Mouse (Mus musculus): ENCODE results near the gene Vcp. TPM values are rescaled to one million over a fixed set of nuclear protein-coding genes. Genes with fewer than 3 reads are reported as not detected.

Vcp gene
- 100 to 1,000 TPM; 292 to 313 TPM for total RNA-seq (2021)
- long read RNA-seq, experiment 1, transcript Vcp-201 (17 exons, 3,316 nt) = major isoform, 553 of 613 reads
- long read RNA-seq, experiment 1, partial matches to known transcripts = 38 of 613 reads
- long read RNA-seq, experiment 1, other reads (novel, unspliced or antisense) = 22 of 613 reads
- long read RNA-seq, experiment 2, transcript Vcp-201 (17 exons, 3,316 nt) = major isoform, 755 of 831 reads
- long read RNA-seq, experiment 2, partial matches to known transcripts = 41 of 831 reads
- long read RNA-seq, experiment 2, other reads (novel, unspliced or antisense) = 35 of 831 reads

DNA sequence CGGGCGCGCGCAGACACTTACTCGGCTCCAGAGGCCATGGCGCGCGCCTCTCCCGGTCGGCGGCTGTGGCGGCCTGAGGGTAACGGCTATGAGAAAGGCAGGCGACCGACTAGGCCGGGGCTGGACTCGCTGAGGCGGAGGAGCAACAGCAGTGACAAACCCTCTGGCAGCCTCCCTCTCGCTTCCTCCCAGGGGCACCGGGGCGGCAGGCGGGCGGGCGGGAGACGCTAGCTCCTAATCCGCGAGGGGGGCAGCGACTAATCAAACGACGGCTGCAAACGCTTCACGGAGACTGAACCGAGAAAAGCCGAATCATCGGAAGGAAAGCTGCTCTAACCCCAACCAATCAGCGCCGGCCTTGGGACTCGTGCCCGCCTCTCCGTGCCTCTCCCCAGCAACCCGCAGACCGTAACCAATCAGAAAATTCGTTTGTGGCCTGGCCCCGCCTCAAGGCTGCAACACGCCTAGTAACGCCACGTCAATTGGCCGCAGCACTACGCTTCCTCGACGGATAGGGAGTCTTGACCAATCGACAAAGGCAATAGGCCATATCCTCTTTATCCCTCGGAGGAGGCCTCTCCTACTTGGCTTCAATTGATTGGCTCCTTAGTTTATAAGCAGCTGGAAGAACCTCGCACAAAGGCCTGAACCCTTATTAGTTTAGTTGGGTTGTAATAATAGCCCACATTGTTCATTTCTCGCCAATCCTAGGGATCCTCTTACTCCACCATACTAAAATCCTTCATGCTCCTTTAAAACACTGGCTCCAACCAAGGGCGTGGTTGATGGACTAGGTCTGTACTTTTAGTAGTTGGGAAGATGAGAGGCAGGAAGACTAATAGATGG, at the start of gene Vcp:
Gene Vcp, minus strand, starts transcription at position 367 of the 846 bp plus-strand sequence.
- DNase-seq (ENCODE audit: low spot score in 2 of 2) = peak; percentile 97 to 99

GRCm38 (mm10) chr4:43047231-43047630, 46.9 kb upstream of the Vcp start:
- peak in 1 of 2 experiments; percentile 70 for DNase-seq (ENCODE audit: low spot score in 2 of 2)

- DNase-seq (ENCODE audit: low spot score in 2 of 2) = no peak
These were observed 46.3 kb upstream of the Vcp start for GRCm38 (mm10) chr4:43046607-43047006.

- peak; percentile 94 to 98 for DNase-seq (ENCODE audit: low spot score in 2 of 2)
These were observed 45.5 kb upstream of the Vcp start, which contains the start of gene Fam214b for GRCm38 (mm10) chr4:43045659-43046302. TSS of gene Fam214b (minus strand) at chr4:43046220.

DNA sequence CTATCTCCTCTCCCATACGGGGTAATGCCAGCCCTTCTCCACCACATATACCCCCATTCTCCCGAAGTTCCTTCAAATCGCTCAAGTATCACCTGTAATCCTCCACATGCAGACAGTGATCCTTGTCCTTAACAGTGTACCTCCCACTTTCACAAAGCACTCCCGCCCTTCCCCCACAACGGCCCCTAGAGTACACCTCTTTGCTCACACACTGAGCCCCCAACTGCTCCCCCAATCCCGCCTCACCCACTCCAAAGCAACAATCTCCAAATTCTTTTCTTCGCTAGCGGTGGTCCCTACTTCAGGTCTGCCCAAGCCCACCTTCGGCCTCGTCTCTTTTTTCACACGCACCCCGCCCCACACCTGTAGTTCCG, 45.0 kb upstream of the Vcp start:
- no peak for DNase-seq (ENCODE audit: low spot score in 2 of 2)

DNA sequence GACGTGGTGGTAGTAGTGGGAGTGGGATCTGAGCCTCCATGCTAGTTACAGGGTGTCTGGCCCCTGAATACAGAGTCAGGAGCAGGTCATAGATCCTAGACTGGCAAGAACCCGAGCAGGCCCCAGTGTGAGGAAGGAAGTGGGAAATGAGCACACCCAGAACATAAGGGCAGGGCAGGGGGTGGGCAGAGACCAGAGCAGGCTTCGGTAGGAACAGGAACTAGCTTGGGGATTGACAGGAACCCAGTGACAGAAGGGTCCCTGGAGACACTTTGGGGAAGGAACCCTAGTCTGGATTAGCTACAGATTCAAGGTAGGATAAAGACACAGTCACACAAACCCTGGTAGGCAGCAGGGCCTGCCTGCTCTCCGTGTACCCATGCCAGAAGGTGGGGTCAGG, 44.4 kb upstream of the Vcp start:
- no peak for DNase-seq (ENCODE audit: low spot score in 2 of 2)

DNA sequence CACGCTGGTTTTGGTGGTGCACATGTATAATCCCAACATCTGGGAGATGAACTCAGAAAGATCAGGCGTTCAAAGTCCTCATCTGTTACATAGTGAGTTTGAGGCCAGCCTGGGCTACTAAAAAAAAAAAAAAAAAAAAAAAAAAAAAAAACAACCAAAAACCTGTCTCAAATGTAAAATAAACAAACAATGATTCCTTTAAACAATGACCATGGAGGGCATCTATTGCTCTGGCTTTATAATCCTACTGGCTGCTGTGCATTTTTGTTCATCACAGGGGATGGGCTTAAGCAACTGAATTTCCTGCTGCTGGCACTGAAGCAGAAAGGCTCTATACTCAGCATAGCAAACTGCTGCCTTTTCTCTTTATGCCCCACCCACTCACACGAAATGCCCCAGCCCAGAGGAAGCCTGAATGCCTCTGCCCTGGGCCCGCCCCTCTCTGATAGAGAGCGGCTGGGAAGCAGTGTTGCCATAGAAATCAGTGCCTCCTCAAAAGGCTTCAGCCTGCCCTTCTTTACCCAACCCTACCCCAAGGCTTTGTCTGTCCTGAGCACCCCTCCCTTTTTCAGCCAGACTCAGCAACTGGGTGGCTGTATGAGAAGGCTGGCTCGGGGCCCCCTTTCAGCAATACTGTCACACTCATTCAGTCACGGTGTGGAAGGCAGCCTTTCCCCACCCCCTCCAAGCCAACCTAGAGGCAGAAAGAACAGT, 43.5 kb upstream of the Vcp start:
- DNase-seq (ENCODE audit: low spot score in 2 of 2) = peak in 1 of 2 experiments; percentile 53

- DNase-seq (ENCODE audit: low spot score in 2 of 2) = no peak
These were observed 40.7 kb upstream of the Vcp start for GRCm38 (mm10) chr4:43040881-43041547.

GRCm38 (mm10) chr4:43040114-43040572, 39.8 kb upstream of the Vcp start:
- DNase-seq (ENCODE audit: low spot score in 2 of 2) = peak; percentile 94 to 97

DNA sequence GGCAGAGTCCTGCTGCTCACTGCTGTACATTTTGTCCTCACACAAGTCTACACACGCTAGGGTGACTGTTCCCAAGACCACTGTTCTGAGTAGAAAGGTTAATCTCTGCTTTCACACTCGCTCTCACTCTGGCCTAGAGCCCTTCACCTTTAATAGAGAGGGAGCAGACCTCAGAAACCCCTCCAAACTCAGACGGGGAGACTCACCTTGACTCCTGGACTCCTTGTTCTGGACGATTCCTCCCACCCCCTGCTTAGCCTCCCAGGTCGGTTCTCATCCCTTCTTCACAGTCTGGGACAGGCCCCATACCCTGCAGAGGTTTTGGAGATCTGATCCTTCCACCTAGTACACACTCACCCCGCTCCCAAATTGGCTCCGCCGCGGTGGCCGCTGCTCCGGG, 39.3 kb upstream of the Vcp start:
- DNase-seq (ENCODE audit: low spot score in 2 of 2) = no peak

GRCm38 (mm10) chr4:43038567-43039495, 38.5 kb upstream of the Vcp start:
- peak in 1 of 2 experiments; percentile 57 for DNase-seq (ENCODE audit: low spot score in 2 of 2)

DNA sequence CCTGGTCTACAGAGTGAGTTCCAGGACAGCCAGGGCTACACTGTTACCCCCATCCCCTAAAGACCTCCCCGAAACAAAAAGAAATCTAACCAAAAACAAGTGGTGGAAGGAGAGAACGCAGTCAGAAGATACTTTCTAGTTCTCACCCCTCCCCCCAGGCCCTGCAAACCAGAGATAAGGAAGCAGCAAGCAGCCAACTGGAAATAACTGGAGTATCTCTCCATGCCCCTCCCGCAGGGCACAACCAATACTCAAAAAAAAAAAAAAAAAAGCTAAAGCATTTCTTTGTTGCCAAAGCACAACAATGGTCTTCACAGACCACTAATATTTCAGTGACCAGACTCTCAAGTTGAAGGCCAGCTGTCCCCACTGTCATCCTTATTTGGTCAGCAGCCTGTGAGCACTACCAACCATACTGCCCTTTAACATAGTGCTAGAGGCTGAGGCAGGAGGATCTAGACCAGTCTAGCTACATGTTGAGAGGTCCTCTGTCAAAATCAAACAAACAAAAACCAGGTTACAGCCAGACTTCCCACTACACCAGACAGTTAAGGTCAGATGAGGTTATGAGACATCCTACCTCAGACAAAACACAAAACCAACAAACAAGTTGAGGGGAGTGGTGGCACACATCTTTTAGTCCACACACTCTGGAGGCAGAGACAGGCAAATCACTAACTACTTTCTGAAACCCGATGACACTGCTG, 37.7 kb upstream of the Vcp start:
- DNase-seq (ENCODE audit: low spot score in 2 of 2) = no peak

- DNase-seq (ENCODE audit: low spot score in 2 of 2) = no peak
These were observed 36.0 kb upstream of the Vcp start for GRCm38 (mm10) chr4:43036356-43036755.

- no peak for DNase-seq (ENCODE audit: low spot score in 2 of 2)
These were observed 35.5 kb upstream of the Vcp start for GRCm38 (mm10) chr4:43035851-43036250.

- no peak for DNase-seq (ENCODE audit: low spot score in 2 of 2)
These were observed 33.2 kb upstream of the Vcp start for GRCm38 (mm10) chr4:43033481-43033880.

DNA sequence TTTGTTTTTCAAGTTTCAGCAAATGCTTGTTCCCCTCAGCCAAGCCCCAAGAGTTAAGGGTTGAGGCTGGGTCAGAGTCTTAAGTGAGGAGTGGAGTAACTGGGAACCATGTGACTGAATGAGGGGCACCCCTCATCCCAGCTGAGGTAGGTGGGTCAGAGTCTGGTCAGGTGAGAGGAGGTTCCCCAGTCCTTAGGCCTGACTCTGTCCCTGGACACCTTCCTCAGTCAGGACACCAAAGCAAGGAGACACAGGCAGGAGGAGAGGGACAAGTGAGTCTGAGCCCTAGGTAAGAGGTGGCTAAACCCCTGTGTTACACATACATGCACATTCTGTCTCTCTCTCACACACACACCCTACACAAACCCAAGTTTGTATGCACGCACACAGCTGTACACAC, 32.2 kb upstream of the Vcp start:
- DNase-seq (ENCODE audit: low spot score in 2 of 2) = no peak

DNA sequence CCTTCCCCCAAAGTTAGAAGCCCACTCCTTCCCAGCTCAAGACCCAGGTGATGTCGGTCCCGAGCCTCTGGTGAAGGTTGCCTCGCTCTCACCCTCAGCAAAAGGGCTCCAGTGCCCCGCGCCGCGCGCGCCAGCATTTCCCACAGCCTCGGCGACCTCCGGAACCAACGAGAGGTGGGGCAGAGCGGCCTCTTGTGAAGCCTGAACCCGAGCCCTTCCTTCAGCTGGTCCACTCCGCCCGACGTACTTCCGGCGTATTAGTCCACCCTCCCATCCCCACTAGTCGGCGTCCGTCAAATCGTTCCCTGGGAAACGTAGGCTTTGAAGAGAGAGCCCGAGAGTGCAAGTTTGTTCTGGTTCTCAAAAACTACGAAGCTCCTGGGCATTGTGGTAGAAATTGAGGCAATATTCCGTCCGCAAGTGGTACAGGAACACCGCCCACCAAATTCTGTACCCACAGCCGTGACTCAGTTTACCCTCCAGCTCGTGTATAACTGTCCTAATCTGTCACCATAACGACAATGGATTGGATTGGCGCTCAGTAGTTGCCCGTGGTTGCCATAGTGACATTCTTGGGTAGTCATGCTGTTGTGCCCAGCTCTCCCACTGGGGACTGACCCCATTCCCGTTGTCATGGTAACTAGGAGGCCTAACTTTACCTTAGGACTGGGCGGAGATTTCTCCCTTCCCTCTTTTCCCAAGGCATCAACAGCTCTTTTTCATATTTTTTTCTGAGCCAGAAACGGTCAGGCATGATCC, 31.1 kb upstream of the Vcp start, which contains the start of gene Stoml2:
Gene Stoml2, minus strand, starts transcription at position 474 of the 759 bp plus-strand sequence.
- peak; percentile 77 to 91 for DNase-seq (ENCODE audit: low spot score in 2 of 2)

GRCm38 (mm10) chr4:43030780-43031230, 30.5 kb upstream of the Vcp start:
- DNase-seq (ENCODE audit: low spot score in 2 of 2) = no peak
